23 mouse cellular contexts compared by ENCODE assay signal in the genomic region with DNA sequence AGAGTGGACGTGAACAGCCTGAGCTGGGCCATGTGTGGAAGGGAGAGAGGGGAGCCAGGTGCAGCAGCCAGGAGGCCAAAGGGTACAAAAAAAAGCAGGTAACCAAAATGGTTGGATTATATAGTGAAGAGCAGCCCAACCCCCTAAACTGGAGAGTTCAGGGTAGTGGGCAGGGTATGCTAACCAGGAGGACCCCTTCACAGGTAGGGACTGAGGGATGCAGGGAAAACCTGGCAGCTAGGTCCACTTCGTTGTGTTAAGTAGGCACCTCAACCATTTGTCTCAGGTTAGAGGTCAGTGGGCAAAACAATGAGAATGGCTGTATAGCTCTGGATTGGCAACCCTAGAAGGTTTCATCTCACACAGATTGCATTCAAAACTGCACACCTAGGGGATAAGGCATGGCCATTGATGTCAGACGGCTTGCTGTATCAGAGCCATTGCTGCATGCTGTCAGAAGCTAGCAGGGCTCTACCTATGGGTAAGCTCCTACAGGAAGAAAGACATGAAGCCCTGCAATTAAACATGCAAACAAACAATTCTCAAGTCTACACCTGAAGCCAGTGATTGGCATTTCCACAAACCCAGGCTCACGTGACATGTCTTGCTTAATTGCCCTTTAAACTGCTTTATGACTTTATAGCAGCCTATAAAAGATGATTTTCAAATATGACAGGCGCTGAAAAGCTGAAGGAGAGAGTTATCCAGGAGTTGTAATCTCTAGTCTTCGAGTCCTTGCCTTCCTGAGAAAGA. TPM values are rescaled to one million over a fixed set of nuclear protein-coding genes. Genes with fewer than 3 reads are reported as not detected.
DNase-seq lines count a peak whose midpoint lies in the region; ATAC-seq and TF ChIP-seq lines count a peak whose summit lies in the region.
"Had no signal": no experiment of that assay in that cellular context is flagged by ENCODE, and none has a peak within 500 bp of the region (broad histone marks: within the 10 kb centered on the region; RNA-seq: fewer than 3 reads in every experiment).

No protein-coding gene starts in this region.

- no peak overlapping the region for H3K4me2 ChIP-seq in midbrain, embryonic 16.5 days (ENCODE audit: low read length)
- H3K4me2 ChIP-seq in intestine, embryonic 16.5 days (ENCODE audit: low read depth, low read length): peak overlapping the region; percentile 28; the same call in 1 of the 2 replicates
- no peak overlapping the region for H3K4me2 ChIP-seq in myocyte (ENCODE audit: low read depth)
- H3K4me2 ChIP-seq: forebrain, embryonic 13.5 days; heart, embryonic 13.5 days; hindbrain, embryonic 15.5 days had no signal

- H3K4me3 ChIP-seq in midbrain, embryonic 16.5 days (ENCODE audit: low read depth, low read length): no peak overlapping the region
- no peak overlapping the region for H3K4me3 ChIP-seq in midbrain, embryonic 10.5 days
- H3K4me3 ChIP-seq in intestine, embryonic 16.5 days (ENCODE audit: low read length): 0 out of 2 replicates have a peak overlapping the region, but pooled peaks have one; percentile 7
- no peak overlapping the region for H3K4me3 ChIP-seq in myocyte
- H3K4me3 ChIP-seq: forebrain, embryonic 10.5 days; forebrain, embryonic 13.5 days; heart, adult 2 months; heart, embryonic 10.5 days; heart, embryonic 13.5 days; hindbrain, embryonic 15.5 days had no signal

- H3K36me3 ChIP-seq in midbrain, embryonic 16.5 days (ENCODE audit: control insufficient read depth, insufficient read depth, low read length): peaks cover 19% of the 10 kb centered on the region
- peaks cover 40% of the 10 kb centered on the region for H3K36me3 ChIP-seq in midbrain, embryonic 10.5 days
- peaks cover 3% of the 10 kb centered on the region; the same call in 1 of the 2 replicates for H3K36me3 ChIP-seq in intestine, embryonic 16.5 days (ENCODE audit: control insufficient read depth, insufficient read depth, low read length)
- H3K36me3 ChIP-seq in myocyte (ENCODE audit: control insufficient read depth, insufficient read depth): peaks cover 35% of the 10 kb centered on the region

- no peak overlapping the region for H3K27ac ChIP-seq in midbrain, embryonic 16.5 days (ENCODE audit: low read length)
- H3K27ac ChIP-seq in midbrain, embryonic 10.5 days (replicated peaks): no peak overlapping the region
- H3K27ac ChIP-seq in intestine, embryonic 16.5 days (ENCODE audit: low read length): no peak overlapping the region
- H3K27ac ChIP-seq: forebrain, embryonic 10.5 days; forebrain, embryonic 13.5 days; heart, adult 2 months; heart, embryonic 10.5 days; heart, embryonic 13.5 days; hindbrain, embryonic 15.5 days had no signal

- WGBS in midbrain, embryonic 16.5 days: 81% methylated on average over 6 of the region's 6 CpGs
- 87% methylated on average over 6 of the region's 6 CpGs for WGBS in midbrain, embryonic 10.5 days
- WGBS in intestine, embryonic 16.5 days: 56% methylated on average over 6 of the region's 6 CpGs

- H3ac ChIP-seq in myocyte (ENCODE audit: control insufficient read depth, insufficient read length): no peak overlapping the region

- 0 out of 2 replicates have a peak, but pooled peaks have one; percentile 14 for ATAC-seq in midbrain, embryonic 16.5 days
- ATAC-seq in intestine, embryonic 16.5 days: peak; percentile 90
- ATAC-seq: CD4-positive, CD25-positive, alpha-beta regulatory T cell, adult 4 months had no signal

- H3K4me1 ChIP-seq in midbrain, embryonic 16.5 days (ENCODE audit: control insufficient read depth, insufficient read depth, low read length): peaks cover under 1% of the 10 kb centered on the region; the same call in 1 of the 2 replicates
- H3K4me1 ChIP-seq in midbrain, embryonic 10.5 days: no peaks in the 10 kb centered on the region
- H3K4me1 ChIP-seq in intestine, embryonic 16.5 days (ENCODE audit: control insufficient read depth, insufficient read depth, low read length): 0 out of 2 replicates have a peak, but pooled peaks cover 4% of the 10 kb centered on the region
- H3K4me1 ChIP-seq: forebrain, embryonic 10.5 days; heart, embryonic 10.5 days; heart, embryonic 13.5 days; hindbrain, embryonic 15.5 days had no signal

- no peaks in the 10 kb centered on the region for H3K27me3 ChIP-seq in midbrain, embryonic 16.5 days (ENCODE audit: control insufficient read depth, insufficient read depth, low read depth, low read length)
- no peaks in the 10 kb centered on the region for H3K27me3 ChIP-seq in midbrain, embryonic 10.5 days (ENCODE audit: low read depth, poor library complexity, severe bottlenecking)
- H3K27me3 ChIP-seq in intestine, embryonic 16.5 days (replicated peaks; ENCODE audit: control insufficient read depth, insufficient read depth, low read length): no peaks in the 10 kb centered on the region
- no peaks in the 10 kb centered on the region for H3K27me3 ChIP-seq in myocyte (ENCODE audit: control insufficient read depth, insufficient read depth, insufficient read length)
- H3K27me3 ChIP-seq: forebrain, embryonic 13.5 days; hindbrain, embryonic 15.5 days had no signal

- H3K9ac ChIP-seq in midbrain, embryonic 16.5 days (ENCODE audit: low read depth, low read length): no peak overlapping the region
- no peak overlapping the region for H3K9ac ChIP-seq in intestine, embryonic 16.5 days (ENCODE audit: low read depth, low read length)
- H3K9ac ChIP-seq: forebrain, embryonic 13.5 days; heart, embryonic 13.5 days; hindbrain, embryonic 15.5 days had no signal

- H3K9me3 ChIP-seq in midbrain, embryonic 16.5 days (replicated peaks; ENCODE audit: control insufficient read depth, low read length, poor library complexity, severe bottlenecking): no peaks in the 10 kb centered on the region
- no peaks in the 10 kb centered on the region for H3K9me3 ChIP-seq in midbrain, embryonic 10.5 days (replicated peaks)
- H3K9me3 ChIP-seq in intestine, embryonic 16.5 days (ENCODE audit: control insufficient read depth, low read length): no peaks in the 10 kb centered on the region
- H3K9me3 ChIP-seq: forebrain, embryonic 10.5 days; forebrain, embryonic 13.5 days; heart, embryonic 10.5 days; heart, embryonic 13.5 days; hindbrain, embryonic 15.5 days had no signal

- DNase-seq in midbrain, embryonic 10.5 days (ENCODE audit: low spot score): no peak
- no peak for DNase-seq in c-Kit-positive CD71-positive TER-119-positive erythroid progenitor cells, embryonic 14.5 days (ENCODE audit: low spot score)
- no peak for DNase-seq in right cerebral cortex, postnatal 10 days (ENCODE audit: low spot score in 2 of 2)
- DNase-seq: adrenal gland, adult 2 months; adrenal gland, postnatal 25 days; cerebellum, adult 18-20 months; cerebellum, adult 9-10 months; cerebellum, postnatal 14 days; gastrocnemius, postnatal 10 days; gastrocnemius, postnatal 36 days; heart, adult 2 months; heart, postnatal 14 days; heart, postnatal 4 days had no signal

- H3K79me2 ChIP-seq in myocyte (ENCODE audit: control insufficient read depth, insufficient read depth): no peaks in the 10 kb centered on the region

- no peak for TF ChIP-seq POLR2A in myocyte (IDR thresholded peaks at IDR 0.05; ENCODE audit: insufficient read length, low read depth)

TF ChIP-seq in myocyte, 11 proteins besides CTCF, POLR2A, EP300 and RAD21:
- TF ChIP-seq MAX (IDR thresholded peaks at IDR 0.05; ENCODE audit: low read depth) (no peak), POLR2AphosphoS2 (IDR thresholded peaks at IDR 0.05; ENCODE audit: insufficient read length, low read depth) (peak; percentile 83)

RNA-seq across cellular contexts. Expression of gene Slc30a10, which starts 23.2 kb away (rescaled TPM):
- polyA plus RNA-seq in midbrain, embryonic 16.5 days (2015; fragmentation: Nextera tagmentation; extraction: Ambion mirVana): 6.5 and 7.9 TPM in 2 replicates
- 1.3 and 1.4 TPM in 2 replicates for polyA plus RNA-seq in midbrain, embryonic 10.5 days (2016; fragmentation: Nextera tagmentation; extraction: Ambion mirVana)
- 3.0 and 3.7 TPM in 2 replicates for polyA plus RNA-seq in intestine, embryonic 16.5 days (2015; fragmentation: Nextera tagmentation; extraction: Ambion mirVana)
- polyA plus RNA-seq in myocyte (2012; fragmentation: generic; extraction: Trizol): not detected
- polyA plus RNA-seq: adrenal gland, adult 2 months; C2C12; CD4-positive, CD25-positive, alpha-beta regulatory T cell, adult 4 months; heart, adult 2 months had no signal
